Mouse (Mus musculus): ENCODE data around the gene Tnfrsf1b. TPM values are rescaled to one million over a fixed set of nuclear protein-coding genes. Genes with fewer than 3 reads are reported as not detected.

Tnfrsf1b gene
- polyA plus RNA-seq, 1 experiment, result 3.9 TPM

- H3K36me3 ChIP-seq (ENCODE audit: control insufficient read depth, insufficient read depth, low read length, poor library complexity, severe bottlenecking), result no peaks in the 10 kb centered on the region
- H3K4me3 ChIP-seq (ENCODE audit: low read depth, low read length), result 0 out of 2 replicates have a peak overlapping the region, but pooled peaks have one; percentile 24
- no peak overlapping the region for H3K9ac ChIP-seq (ENCODE audit: low read depth, poor library complexity, severe bottlenecking)
- H3K27me3 ChIP-seq (ENCODE audit: control insufficient read depth, insufficient read depth, low read length, poor library complexity, severe bottlenecking), result no peaks in the 10 kb centered on the region
- peaks cover 5% of the 10 kb centered on the region for H3K4me1 ChIP-seq (ENCODE audit: control insufficient read depth, insufficient read depth, low read length)
- peak overlapping the region; percentile 97 for H3K27ac ChIP-seq (ENCODE audit: insufficient read depth, low read length)
- TF ChIP-seq POLR2A (IDR thresholded peaks at IDR 0.05; ENCODE audit: insufficient read depth, low read length) (no peak), EP300 (IDR thresholded peaks at IDR 0.05; ENCODE audit: insufficient read depth, low read depth, low read length) (peak; percentile 67; the same call in 1 of the 2 replicates)
- H3K9me3 ChIP-seq (replicated peaks; ENCODE audit: control insufficient read depth, insufficient read depth, low read length, poor library complexity, severe bottlenecking), result no peaks in the 10 kb centered on the region
Measured at GRCm38 (mm10) chr4:145209076-145209689, 37.5 kb downstream of the Tnfrsf1b start.

GRCm38 (mm10) chr4:145207718-145208371 lies 38.8 kb downstream of the Tnfrsf1b start:
- peaks cover 5% of the 10 kb centered on the region for H3K4me1 ChIP-seq (ENCODE audit: control insufficient read depth, insufficient read depth, low read length)
- peak; percentile 96 for TF ChIP-seq EP300 (IDR thresholded peaks at IDR 0.05; ENCODE audit: insufficient read depth, low read depth, low read length)
- TF ChIP-seq POLR2A (IDR thresholded peaks at IDR 0.05; ENCODE audit: insufficient read depth, low read length), result no peak
- no peak overlapping the region for H3K9ac ChIP-seq (ENCODE audit: low read depth, poor library complexity, severe bottlenecking)
- H3K4me3 ChIP-seq (ENCODE audit: low read depth, low read length), result no peak overlapping the region
- H3K27ac ChIP-seq (ENCODE audit: insufficient read depth, low read length), result peak overlapping the region; percentile 97
- no peaks in the 10 kb centered on the region for H3K27me3 ChIP-seq (ENCODE audit: control insufficient read depth, insufficient read depth, low read length, poor library complexity, severe bottlenecking)
- no peaks in the 10 kb centered on the region for H3K9me3 ChIP-seq (replicated peaks; ENCODE audit: control insufficient read depth, insufficient read depth, low read length, poor library complexity, severe bottlenecking)
- H3K36me3 ChIP-seq (ENCODE audit: control insufficient read depth, insufficient read depth, low read length, poor library complexity, severe bottlenecking), result no peaks in the 10 kb centered on the region

- peaks cover 8% of the 10 kb centered on the region for H3K4me1 ChIP-seq (ENCODE audit: control insufficient read depth, insufficient read depth, low read length)
- H3K9me3 ChIP-seq (replicated peaks; ENCODE audit: control insufficient read depth, insufficient read depth, low read length, poor library complexity, severe bottlenecking), result no peaks in the 10 kb centered on the region
- no peaks in the 10 kb centered on the region for H3K36me3 ChIP-seq (ENCODE audit: control insufficient read depth, insufficient read depth, low read length, poor library complexity, severe bottlenecking)
- TF ChIP-seq EP300 (IDR thresholded peaks at IDR 0.05; ENCODE audit: insufficient read depth, low read depth, low read length) (no peak), POLR2A (IDR thresholded peaks at IDR 0.05; ENCODE audit: insufficient read depth, low read length) (no peak), CTCF (IDR thresholded peaks at IDR 0.05; ENCODE audit: low read depth, low read length) (no peak)
- no peaks in the 10 kb centered on the region for H3K27me3 ChIP-seq (ENCODE audit: control insufficient read depth, insufficient read depth, low read length, poor library complexity, severe bottlenecking)
- H3K9ac ChIP-seq (ENCODE audit: low read depth, poor library complexity, severe bottlenecking), result no peak overlapping the region
- H3K4me3 ChIP-seq (ENCODE audit: low read depth, low read length), result no peak overlapping the region
- H3K27ac ChIP-seq (ENCODE audit: insufficient read depth, low read length), result no peak overlapping the region
Measured at GRCm38 (mm10) chr4:145204779-145205178, 41.9 kb downstream of the Tnfrsf1b start.

- Histone ChIP-seq H3K4me3 (ENCODE audit: low read depth, low read length) (no peak overlapping the region), H3K27me3 (ENCODE audit: control insufficient read depth, insufficient read depth, low read length, poor library complexity, severe bottlenecking) (no peaks in the 10 kb centered on the region), H3K27ac (ENCODE audit: insufficient read depth, low read length) (no peak overlapping the region), H3K4me1 (ENCODE audit: control insufficient read depth, insufficient read depth, low read length) (peaks cover 4% of the 10 kb centered on the region), H3K9ac (ENCODE audit: low read depth, poor library complexity, severe bottlenecking) (no peak overlapping the region), H3K36me3 (ENCODE audit: control insufficient read depth, insufficient read depth, low read length, poor library complexity, severe bottlenecking) (no peaks in the 10 kb centered on the region), H3K9me3 (replicated peaks; ENCODE audit: control insufficient read depth, insufficient read depth, low read length, poor library complexity, severe bottlenecking) (no peaks in the 10 kb centered on the region)
- TF ChIP-seq EP300 (IDR thresholded peaks at IDR 0.05; ENCODE audit: insufficient read depth, low read depth, low read length) (no peak), POLR2A (IDR thresholded peaks at IDR 0.05; ENCODE audit: insufficient read depth, low read length) (no peak), CTCF (IDR thresholded peaks at IDR 0.05; ENCODE audit: low read depth, low read length) (no peak)
Measured at GRCm38 (mm10) chr4:145203305-145203704, 43.4 kb downstream of the Tnfrsf1b start.

- no peaks in the 10 kb centered on the region for H3K27me3 ChIP-seq (ENCODE audit: control insufficient read depth, insufficient read depth, low read length, poor library complexity, severe bottlenecking)
- no peak overlapping the region for H3K9ac ChIP-seq (ENCODE audit: low read depth, poor library complexity, severe bottlenecking)
- H3K4me3 ChIP-seq (ENCODE audit: low read depth, low read length), result no peak overlapping the region
- H3K27ac ChIP-seq (ENCODE audit: insufficient read depth, low read length), result peak overlapping the region; percentile 38; the same call in 1 of the 2 replicates
- H3K4me1 ChIP-seq (ENCODE audit: control insufficient read depth, insufficient read depth, low read length), result peaks cover 6% of the 10 kb centered on the region
- no peaks in the 10 kb centered on the region for H3K9me3 ChIP-seq (replicated peaks; ENCODE audit: control insufficient read depth, insufficient read depth, low read length, poor library complexity, severe bottlenecking)
- H3K36me3 ChIP-seq (ENCODE audit: control insufficient read depth, insufficient read depth, low read length, poor library complexity, severe bottlenecking), result no peaks in the 10 kb centered on the region
- TF ChIP-seq EP300 (IDR thresholded peaks at IDR 0.05; ENCODE audit: insufficient read depth, low read depth, low read length) (no peak), POLR2A (IDR thresholded peaks at IDR 0.05; ENCODE audit: insufficient read depth, low read length) (no peak), CTCF (IDR thresholded peaks at IDR 0.05; ENCODE audit: low read depth, low read length) (no peak)
Measured at GRCm38 (mm10) chr4:145201424-145201823, 45.2 kb downstream of the Tnfrsf1b start.

Data from ES-Bruce4 (cell line).